Mouse (Mus musculus): Measurements from ENCODE around the gene Pde4a.
"Not testable (repeated sequence)": the region's sequence is repeated elsewhere in the genome, so short reads cannot be mapped to it uniquely, and the experiment has no call there.

Gene Pde4a

DNA sequence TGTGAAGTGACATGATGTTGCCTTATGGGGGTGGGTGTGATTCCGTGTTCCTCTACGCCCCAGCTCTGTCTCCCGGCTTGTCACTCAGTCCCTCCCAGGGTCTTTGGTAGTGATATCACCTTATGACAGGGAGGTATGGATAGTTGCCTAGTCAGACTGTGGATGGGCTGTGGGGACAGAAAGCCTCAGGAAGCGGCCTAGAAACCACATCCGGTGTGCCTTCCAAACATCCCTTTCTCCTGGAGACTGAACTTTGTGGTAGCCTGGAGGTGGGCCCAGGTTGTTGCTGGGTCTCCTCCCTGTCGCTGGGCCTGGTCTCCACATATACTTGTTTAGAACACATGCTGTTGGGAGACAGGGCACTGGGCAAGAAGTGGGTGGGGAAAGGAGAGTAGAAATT lies 17.9 kb downstream of the Pde4a start:
- no peak for DNase-seq (ENCODE audit: low spot score in 2 of 2)

GRCm38 (mm10) chr9:21183905-21184413 lies 18.4 kb downstream of the Pde4a start:
- DNase-seq (ENCODE audit: low spot score in 2 of 2): peak; percentile 29 to 54

DNA sequence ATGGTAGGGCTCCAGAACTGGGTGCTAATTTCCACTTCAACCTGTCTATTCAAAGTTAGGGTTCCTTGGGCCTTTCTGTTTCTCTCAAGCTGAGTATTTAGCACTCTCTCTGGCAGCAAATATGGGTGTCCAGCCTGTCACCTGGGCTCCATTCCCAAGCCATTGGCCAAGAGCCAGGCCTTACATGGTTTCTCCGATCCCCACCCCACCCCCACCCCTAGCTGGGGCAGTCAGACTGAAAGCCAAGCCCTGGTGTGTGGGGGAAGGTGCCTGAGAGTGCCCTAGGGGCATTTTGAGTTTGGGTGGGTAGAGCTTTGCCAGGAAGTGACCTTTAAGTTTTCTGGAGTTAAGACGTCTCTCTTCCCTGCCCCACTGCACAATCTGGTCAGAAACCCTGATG lies 19.2 kb downstream of the Pde4a start:
- no peak for DNase-seq (ENCODE audit: low spot score in 2 of 2)

DNA sequence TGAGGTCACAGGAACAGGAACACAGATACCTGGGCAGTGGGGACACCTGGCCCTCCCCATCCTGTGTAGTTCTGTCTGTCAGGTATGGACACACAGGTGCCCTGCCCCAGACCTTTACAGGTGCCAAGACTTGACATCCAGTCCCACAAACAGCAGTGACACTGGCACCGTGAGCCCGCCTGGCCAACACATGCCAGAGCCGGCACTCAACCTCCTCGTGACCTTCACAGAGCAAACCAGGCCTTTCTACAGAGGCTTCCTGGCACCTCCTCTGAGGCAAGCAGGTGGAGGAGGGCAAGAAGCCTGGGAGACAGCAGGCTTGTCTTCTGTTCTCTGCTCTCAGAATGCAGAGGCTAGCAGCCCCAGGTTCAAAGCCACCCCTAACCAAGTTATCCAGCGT lies 19.9 kb downstream of the Pde4a start:
- no peak for DNase-seq (ENCODE audit: low spot score in 2 of 2)

GRCm38 (mm10) chr9:21189905-21190304 lies 24.4 kb downstream of the Pde4a start:
- DNase-seq (ENCODE audit: low spot score in 2 of 2): peak in 1 of 2 experiments; percentile 43

GRCm38 (mm10) chr9:21190670-21191069 lies 25.2 kb downstream of the Pde4a start:
- DNase-seq (ENCODE audit: low spot score in 2 of 2): no peak

GRCm38 (mm10) chr9:21193786-21194185 lies 28.3 kb downstream of the Pde4a start:
- DNase-seq (ENCODE audit: low spot score in 2 of 2): no peak

DNA sequence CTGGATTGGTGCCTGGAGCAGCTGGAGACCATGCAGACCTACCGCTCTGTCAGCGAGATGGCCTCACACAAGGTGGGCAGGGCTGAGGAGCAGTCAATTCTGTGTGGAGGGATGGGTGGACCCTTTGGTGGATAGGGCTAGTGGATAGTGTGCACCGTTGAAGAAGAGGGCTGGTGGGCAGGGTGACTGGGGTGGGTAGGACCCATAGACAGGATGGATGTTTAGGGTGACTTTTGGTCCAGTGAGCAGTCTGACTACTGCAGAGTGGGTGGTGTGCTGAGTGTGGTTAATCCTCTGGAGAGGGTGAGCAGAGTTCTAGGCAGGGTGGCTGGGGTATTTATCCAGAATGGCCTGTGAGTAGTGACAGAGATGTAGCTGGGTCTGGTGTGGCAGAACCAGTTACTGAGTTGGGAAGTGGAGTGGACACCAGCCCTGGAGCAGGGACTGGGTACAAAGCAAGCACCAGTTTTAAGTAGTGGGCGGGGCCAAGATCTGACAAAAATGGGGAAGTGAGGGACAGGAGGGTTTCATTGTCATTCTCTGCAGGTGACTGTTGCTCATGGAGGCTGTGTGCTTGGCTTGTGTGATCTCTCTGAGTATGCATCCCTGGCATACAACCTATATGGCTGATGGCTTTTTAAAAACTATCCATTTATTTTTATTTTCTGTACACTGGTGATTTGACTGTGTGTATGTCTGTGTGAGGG lies 29.4 kb downstream of the Pde4a start:
- DNase-seq (ENCODE audit: low spot score in 2 of 2): no peak

DNA sequence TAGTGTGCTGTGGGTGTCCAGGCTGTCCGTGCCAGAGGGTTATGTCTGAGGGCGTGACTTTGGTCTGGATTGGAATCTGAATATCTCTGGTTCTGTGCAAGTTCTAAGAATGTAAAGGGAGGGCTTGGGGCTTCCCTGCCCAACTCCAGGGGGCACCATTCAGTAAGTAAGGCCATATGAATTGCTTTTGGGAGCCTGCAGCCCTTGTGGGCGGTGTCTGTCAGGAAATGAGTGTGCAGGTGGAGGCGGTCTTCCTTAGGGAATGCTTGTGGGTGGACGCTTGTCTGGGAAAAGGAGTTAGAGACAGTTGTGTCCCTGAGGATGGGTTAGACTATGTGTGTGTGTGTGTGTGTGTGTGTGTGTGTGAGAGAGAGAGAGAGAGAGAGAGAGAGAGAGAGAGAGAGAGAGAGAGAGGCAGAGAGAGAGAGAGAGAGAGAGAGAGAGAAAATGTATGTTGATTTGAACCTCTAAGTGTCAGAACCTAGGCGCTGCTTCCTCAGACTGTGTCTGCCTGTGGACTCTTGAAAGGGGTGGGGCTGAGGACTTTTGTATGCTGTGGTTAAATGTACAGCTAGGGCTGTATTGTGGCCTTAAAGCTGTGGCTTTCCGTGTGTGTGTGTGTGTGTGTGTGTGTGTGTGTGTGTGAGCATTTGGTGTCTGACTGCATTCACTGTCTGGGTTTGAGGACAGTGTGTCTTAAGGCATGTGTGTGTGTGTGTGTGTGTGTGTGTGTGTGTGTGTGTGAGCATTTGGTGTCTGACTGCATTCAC lies 30.4 kb downstream of the Pde4a start:
- DNase-seq (ENCODE audit: low spot score in 2 of 2): not testable (repeated sequence)

- no peak for DNase-seq (ENCODE audit: low spot score in 2 of 2)
Measured at GRCm38 (mm10) chr9:21196521-21197433, 31.3 kb downstream of the Pde4a start.

DNA sequence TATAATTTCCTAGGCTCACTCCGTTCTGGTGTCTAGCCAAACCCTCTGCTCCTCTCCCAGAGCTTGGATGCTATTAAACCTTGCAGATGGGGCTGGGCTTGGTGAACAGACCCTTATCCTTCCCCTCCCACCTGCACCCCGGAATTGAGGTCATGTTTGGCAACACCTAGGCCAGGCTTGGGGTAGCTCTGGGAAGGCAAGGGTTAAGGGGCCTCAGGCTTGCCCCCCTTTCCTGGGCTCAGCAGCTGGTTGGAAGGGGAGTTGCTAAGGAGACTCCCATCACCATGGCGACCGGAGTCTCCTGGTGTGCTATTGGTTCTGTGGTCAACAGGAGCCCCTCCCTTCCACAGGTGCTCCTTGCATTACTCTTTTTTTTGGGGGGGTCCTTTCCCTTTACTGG lies 32.5 kb downstream of the Pde4a start:
- DNase-seq (ENCODE audit: low spot score in 2 of 2): no peak

DNA sequence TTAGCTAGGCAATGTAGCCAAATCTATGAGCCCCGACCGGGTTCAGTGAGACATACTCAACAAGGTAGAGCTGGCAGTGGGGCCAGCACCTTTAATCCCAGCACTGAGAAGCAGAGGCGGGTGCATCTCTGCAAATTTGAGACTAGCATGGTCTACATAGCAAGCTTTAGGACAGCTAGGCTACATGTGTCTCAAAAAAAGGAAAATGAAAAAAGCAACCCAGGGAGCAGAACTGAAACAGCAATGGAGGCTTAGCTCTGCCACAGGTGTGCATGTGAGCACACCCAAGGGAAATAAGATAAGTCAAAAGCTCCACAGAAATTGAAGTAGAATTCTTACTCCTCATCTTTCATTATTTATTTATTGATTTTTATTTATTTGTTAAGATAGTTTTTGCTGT lies 33.4 kb downstream of the Pde4a start:
- no peak for DNase-seq (ENCODE audit: low spot score in 2 of 2)

DNA sequence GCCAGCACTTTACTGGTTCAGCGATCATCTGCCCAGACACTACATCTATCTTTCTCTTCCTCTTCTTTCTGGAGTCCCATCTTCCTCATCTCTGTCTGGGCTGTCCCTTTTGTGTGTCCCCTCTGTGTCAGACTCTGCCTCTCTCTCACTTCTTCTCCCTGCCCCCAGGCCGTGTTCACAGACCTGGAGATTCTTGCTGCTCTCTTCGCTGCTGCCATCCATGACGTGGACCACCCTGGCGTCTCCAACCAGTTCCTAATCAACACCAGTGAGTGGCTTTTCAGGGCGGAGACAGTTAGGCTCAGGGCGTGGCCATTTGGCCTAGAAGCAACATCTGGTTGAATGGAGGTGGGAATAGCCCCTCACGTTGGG lies 38.6 kb downstream of the Pde4a start:
- no peak for DNase-seq (ENCODE audit: low spot score in 2 of 2)

DNA sequence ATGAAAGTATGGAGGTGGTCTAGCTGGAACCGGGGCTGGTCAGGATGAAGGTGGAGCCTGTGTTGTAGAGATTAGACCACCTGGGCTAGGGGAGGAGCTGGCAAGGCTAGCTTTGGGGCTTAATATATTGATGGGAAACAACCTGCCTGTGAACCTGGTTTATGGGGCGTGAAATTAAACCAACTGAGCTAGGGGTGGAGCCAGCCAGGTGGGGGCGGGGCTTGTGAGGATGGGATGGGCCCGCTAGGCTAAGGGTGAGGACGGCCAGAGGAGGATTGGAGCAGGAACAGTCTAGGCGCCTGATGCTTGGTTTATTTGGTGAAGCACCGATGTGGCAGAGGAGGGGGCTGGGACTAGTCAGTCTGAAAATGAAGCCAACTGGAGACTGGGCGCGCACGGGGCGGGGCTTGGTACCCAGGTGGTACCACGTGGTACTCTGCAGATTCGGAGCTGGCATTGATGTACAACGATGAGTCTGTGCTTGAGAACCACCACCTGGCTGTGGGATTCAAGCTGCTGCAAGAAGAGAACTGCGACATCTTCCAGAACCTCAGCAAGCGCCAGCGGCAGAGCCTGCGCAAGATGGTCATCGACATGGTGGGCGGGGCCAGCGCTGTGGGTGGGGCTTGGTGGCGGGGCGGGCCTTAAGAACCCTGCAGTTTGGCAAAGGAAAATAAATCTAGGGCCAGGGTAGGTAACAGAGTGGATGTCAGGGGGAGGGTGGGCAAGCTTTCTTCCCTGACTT lies 39.2 kb downstream of the Pde4a start:
- no peak for DNase-seq (ENCODE audit: low spot score in 2 of 2)

DNA sequence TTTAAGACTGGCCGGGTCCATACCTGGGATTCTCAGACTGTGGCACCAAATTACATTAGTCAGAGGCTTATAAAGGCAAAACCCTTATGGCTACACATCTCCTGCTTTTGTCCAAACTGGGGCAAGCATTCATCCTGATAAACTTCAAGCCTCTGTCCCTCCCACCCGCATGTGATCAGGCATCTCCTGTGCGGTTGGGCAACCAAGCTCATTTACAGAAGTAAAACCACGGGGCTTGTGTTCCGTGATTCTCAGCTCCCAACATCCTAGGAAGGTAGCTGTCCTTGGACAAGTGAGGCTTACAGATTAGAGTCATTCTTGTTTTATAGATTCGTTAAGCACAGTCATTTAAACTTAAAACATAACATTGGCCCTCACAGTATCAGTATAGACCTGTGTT lies 41.3 kb downstream of the Pde4a start:
- DNase-seq (ENCODE audit: low spot score in 2 of 2): no peak

DNA sequence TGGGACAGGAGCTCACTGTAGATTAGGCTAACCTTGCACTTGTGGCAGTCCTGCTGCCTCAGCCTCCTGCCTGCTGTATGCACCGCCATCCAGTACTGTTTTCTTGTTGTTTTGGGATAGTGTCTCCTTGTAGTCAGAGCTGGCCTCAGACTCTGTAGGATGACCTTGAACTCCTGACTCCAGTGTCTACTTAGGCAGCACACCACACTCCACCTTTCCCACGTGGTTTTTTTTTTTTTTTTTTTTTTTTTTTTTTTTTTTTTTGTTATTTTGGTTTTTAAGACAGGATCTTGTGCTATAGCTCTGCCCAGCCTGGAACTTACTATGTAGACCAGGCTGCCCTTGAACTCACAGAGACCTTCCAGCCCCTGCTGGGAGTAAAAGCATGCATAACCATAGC lies 43.1 kb downstream of the Pde4a start:
- DNase-seq (ENCODE audit: low spot score in 2 of 2): no peak

GRCm38 (mm10) chr9:21210821-21211220 lies 45.3 kb downstream of the Pde4a start:
- no peak for DNase-seq (ENCODE audit: low spot score in 2 of 2)

- DNase-seq (ENCODE audit: low spot score in 2 of 2): no peak
Measured at GRCm38 (mm10) chr9:21211624-21212023, 46.1 kb downstream of the Pde4a start.

DNA sequence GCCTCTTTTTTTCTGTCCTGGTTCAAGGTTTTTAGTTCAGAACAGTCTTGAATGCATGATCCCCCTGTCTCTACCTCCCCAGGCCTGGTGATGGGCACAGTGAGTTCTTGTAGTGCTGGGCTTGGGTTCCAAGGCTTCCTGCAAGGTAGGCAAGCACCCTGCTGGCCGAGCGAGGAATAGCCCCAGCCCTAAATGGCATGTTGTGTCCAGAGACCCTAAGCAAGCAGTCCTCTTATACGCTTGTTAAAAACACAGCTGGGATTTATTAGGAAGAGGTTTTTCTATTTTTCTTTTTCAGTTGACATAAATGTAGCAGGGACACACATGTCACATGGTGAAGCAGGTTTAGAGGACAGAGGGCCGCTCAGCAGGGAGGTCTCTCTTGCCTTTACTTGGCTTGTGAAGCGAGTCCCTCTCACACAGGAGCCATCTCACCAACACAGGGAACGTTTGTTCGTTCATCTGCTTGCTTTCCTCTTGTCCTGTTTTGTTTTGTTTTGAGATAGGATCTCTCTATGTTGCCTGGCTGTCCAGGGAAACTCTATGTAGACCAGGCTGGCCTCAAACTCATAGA lies 48.2 kb downstream of the Pde4a start:
- DNase-seq (ENCODE audit: low spot score in 2 of 2): no peak

DNA sequence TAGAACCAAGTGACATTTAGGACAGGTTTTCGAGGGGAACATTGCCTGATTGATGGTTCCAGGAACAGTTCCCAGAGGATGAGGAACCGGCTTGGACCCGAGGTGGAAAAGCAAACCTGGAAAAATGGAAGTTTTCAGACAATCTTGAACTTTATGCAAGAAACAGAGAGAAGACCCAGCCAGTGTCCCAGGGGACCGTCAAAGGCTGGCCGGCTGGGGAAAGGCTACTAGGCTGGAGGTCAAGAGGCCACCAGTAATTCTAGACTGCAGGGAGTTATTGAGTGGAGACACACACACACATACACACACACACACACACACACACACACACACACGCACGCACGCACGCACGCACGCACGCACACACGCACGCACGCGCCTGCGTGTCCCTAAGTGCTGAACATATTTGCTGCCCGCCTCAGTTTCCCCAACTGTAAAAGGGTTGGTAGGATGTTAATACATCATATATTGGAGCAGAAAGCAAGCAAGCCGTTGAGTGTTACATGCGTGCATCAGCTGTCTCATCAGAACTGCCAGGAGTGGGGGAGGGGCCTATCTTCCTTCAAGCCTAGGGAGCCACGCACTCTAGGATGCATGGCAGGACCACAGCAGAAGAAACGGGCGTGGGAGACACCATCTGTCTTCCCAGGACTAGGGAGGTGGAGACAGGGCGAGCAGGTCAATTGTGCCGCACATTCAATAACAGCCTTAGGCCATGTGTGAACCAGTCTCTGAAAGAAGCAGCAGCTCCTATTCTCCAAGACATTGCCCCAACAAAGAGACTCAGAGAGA lies 50.7 kb downstream of the Pde4a start:
- no peak for DNase-seq (ENCODE audit: low spot score in 2 of 2)
